Mouse (Mus musculus) limb, embryonic 15.5 days (tissue): ENCODE results near the gene Adgrl3. TPM values are rescaled to one million over a fixed set of nuclear protein-coding genes. Genes with fewer than 3 reads are reported as not detected.

Experiments
- ATAC-seq: fragments of 200-750 bp; cut with Nextera tagmentation; 2 replicates; pipeline ENCODE4 v1.8.0; 2017; ENCODE audit warnings: low read depth, moderate TSS enrichment; ENCODE audit not compliant: insufficient number of reproducible peaks, low FRiP score, low TSS enrichment
- H3K27ac ChIP-seq: fragments of 300-500 bp; sonication (generic); 2 replicates; pipeline ENCODE4 v1.5.1; 2015; ENCODE audit warnings: moderate library complexity, mild to moderate bottlenecking, inconsistent platforms
- H3K27me3 ChIP-seq: fragments of 300-500 bp; sonication (generic); 2 replicates; pipeline ENCODE4 v1.6.1; 2015; ENCODE audit warnings: inconsistent platforms
- H3K36me3 ChIP-seq: fragments of 300-500 bp; sonication (generic); 2 replicates; pipeline ENCODE4 v1.6.1; 2015; ENCODE audit warnings: inconsistent platforms
- H3K4me1 ChIP-seq: fragments of 300-500 bp; sonication (generic); 2 replicates; pipeline ENCODE4 v1.6.1; 2015; ENCODE audit warnings: inconsistent platforms
- H3K4me2 ChIP-seq: fragments of 300-500 bp; sonication (generic); 2 replicates; pipeline ENCODE4 v1.6.1; 2015; ENCODE audit warnings: mild to moderate bottlenecking, inconsistent platforms
- H3K4me3 ChIP-seq: fragments of 300-500 bp; sonication (generic); 2 replicates; pipeline ENCODE4 v1.5.1; 2015; ENCODE audit warnings: mild to moderate bottlenecking, inconsistent platforms
- H3K9ac ChIP-seq: fragments of 300-500 bp; sonication (generic); 2 replicates; pipeline ENCODE4 v1.6.1; 2015; ENCODE audit warnings: inconsistent platforms
- H3K9me3 ChIP-seq: fragments of 300-500 bp; sonication (generic); 2 replicates; pipeline ENCODE4 v1.6.1; 2016; ENCODE audit warnings: inconsistent platforms
- WGBS: fragments of 180-500 bp; shearing (Covaris S2); methylation state at CpG from one replicate; pipeline ENCODE4 v1.1.7; 2015; 5-methylcytosine and 5-hydroxymethylcytosine counted together
- polyA plus RNA-seq: library from polyadenylated mRNA; unstranded; fragments of >200 nt; fragmentation: Nextera tagmentation; extraction: Ambion mirVana; gene quantifications from 2 replicates; pipeline ENCODE4 v1.2.1, GENCODE M21; 2015

The Adgrl3 gene
- polyA plus RNA-seq, 1 experiment from 2014 or later: 32.4 TPM

DNA sequence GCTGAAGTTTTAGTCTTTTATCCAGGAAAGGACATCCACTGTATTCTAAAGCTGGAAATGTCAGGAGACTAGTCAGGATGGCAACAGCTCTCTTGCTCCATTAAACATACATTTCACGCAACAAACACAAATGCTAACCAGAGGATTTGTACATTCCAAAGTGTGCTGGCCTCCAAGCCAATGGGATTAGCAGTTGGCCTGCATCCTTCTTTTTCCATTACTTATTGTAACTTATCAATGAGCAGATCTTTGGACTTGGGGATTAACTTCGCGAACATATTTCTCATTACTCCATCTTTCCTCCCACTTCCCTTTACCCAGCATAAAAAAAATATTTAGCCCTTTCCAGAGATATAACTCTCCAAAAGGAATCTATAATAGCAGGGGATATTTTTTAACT is 732.5 kb downstream of the Adgrl3 start:
- no peaks in the 10 kb centered on the region for H3K9me3 ChIP-seq
- WGBS: 83% methylated on average over 3 of the region's 3 CpGs
- no peak overlapping the region for H3K9ac ChIP-seq
- no peak overlapping the region for H3K4me2 ChIP-seq
- no peaks in the 10 kb centered on the region for H3K36me3 ChIP-seq
- ATAC-seq: no peak
- no peak overlapping the region for H3K27ac ChIP-seq
- no peaks in the 10 kb centered on the region for H3K4me1 ChIP-seq
- H3K4me3 ChIP-seq: no peak overlapping the region
- no peaks in the 10 kb centered on the region for H3K27me3 ChIP-seq

DNA sequence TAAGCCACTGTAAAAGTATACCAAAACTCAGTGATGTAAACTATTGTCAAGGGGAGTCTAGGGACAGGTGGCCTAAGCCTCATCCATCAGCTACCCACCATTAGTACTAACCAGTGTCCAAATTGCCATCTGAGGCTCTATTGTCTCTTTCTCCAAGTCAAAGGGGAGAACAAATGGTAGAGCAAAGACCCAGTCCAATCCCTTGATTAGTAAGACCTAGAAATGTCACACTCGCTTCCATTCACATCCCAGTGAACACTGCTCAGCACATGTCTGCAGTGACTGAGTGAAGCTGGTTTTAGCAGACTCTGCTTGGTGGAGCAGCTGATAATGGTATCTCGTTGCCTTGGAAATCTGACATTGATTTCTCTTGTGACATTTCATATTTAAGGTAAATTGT is 735.8 kb downstream of the Adgrl3 start:
- Histone ChIP-seq H3K9me3 (no peaks in the 10 kb centered on the region), H3K27me3 (no peaks in the 10 kb centered on the region), H3K27ac (no peak overlapping the region), H3K9ac (no peak overlapping the region), H3K4me3 (no peak overlapping the region), H3K36me3 (no peaks in the 10 kb centered on the region), H3K4me2 (no peak overlapping the region), H3K4me1 (no peaks in the 10 kb centered on the region)
- ATAC-seq: no peak
- 88% methylated on average over 2 of the region's 2 CpGs for WGBS

DNA sequence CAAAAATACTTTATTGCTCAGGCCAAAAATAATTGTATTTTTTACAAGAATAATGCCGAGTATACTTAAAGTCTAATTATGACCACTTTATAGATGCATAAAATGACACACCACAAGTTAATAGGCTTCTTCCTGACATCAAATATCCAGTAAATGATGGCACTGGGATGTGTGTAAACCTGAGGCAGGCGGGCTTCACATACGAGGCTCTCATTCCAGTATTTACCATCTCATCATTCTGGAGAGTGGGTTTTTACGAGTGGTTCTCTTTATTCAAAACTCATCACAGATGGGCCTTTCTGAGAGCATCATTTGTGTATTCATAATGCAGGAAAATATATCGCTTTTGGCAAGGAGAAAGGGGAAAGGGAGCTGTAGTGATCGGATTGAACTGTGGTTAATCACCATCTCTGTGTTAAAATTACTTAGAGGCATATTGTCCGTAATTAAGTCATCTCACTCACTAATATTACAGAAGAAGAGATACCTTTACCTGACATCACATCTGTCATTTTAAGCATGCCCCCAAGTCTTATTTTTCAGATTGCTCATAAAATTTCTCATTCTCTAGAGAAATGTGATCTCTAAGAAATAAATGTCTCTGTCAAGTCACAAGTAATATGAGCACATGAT is 737.3 kb downstream of the Adgrl3 start:
- no peaks in the 10 kb centered on the region for H3K4me1 ChIP-seq
- H3K9ac ChIP-seq: no peak overlapping the region
- WGBS: 56% methylated on average over 7 of the region's 7 CpGs
- no peak overlapping the region for H3K4me3 ChIP-seq
- no peak for ATAC-seq
- H3K27ac ChIP-seq: no peak overlapping the region
- H3K27me3 ChIP-seq: no peaks in the 10 kb centered on the region
- H3K4me2 ChIP-seq: no peak overlapping the region
- H3K9me3 ChIP-seq: no peaks in the 10 kb centered on the region
- no peaks in the 10 kb centered on the region for H3K36me3 ChIP-seq

- Histone ChIP-seq H3K9ac (no peak overlapping the region), H3K27me3 (no peaks in the 10 kb centered on the region), H3K9me3 (no peaks in the 10 kb centered on the region), H3K4me2 (no peak overlapping the region), H3K36me3 (no peaks in the 10 kb centered on the region), H3K4me1 (no peaks in the 10 kb centered on the region), H3K4me3 (no peak overlapping the region), H3K27ac (no peak overlapping the region)
- no peak for ATAC-seq
- 63% methylated on average over 5 of the region's 5 CpGs for WGBS
Observed at GRCm38 (mm10) chr5:81776234-81776633, 756.3 kb downstream of the Adgrl3 start.

DNA sequence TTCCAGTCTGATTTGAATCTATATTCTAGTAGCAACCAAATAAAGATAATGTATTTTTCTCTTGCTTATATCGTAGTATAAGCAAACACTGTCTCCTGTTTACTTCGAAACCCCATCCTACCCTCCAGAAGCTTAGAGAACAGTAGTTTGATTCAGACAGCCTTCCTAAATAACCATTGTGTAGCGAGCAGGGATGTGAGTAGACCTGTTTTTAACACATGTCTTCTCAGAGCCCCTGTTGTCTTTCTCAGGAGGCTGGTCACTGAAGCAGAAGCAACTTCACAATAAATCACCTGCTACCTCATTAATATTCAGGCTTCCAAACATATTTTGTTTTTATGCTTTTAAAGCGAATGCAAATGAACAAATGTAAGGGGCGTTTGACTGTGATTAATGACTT is 756.8 kb downstream of the Adgrl3 start:
- no peak for ATAC-seq

DNA sequence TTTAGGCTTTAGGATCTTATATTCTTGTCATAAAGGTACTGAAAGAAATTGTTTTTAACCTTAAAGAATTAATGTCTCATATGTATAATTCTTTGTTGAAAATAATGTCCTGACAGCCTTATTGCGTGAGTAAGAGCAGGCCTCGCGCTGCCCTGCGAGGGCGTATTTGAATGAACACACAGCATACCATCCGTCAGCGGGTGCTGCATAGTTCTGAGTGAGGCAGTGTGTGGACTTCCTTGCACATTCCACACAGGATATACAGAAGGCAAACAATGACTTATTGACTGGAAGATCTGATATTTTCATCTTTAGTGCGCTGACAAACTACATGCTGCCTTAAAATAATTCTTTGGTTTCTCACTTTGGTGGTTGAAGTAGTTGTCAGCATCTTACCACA is 764.8 kb downstream of the Adgrl3 start:
- Histone ChIP-seq H3K4me3 (no peak overlapping the region), H3K27ac (no peak overlapping the region), H3K4me1 (no peaks in the 10 kb centered on the region), H3K4me2 (no peak overlapping the region), H3K9ac (no peak overlapping the region), H3K9me3 (no peaks in the 10 kb centered on the region), H3K27me3 (no peaks in the 10 kb centered on the region), H3K36me3 (no peaks in the 10 kb centered on the region)
- no peak for ATAC-seq
- WGBS: 81% methylated on average over 8 of the region's 8 CpGs

More for the DNA sequence above, 756.8 kb downstream of the Adgrl3 start:
- Histone ChIP-seq H3K4me3 (no peak overlapping the region), H3K27me3 (no peaks in the 10 kb centered on the region), H3K9me3 (no peaks in the 10 kb centered on the region), H3K27ac (no peak overlapping the region), H3K36me3 (no peaks in the 10 kb centered on the region), H3K9ac (no peak overlapping the region), H3K4me1 (no peaks in the 10 kb centered on the region), H3K4me2 (no peak overlapping the region)
- WGBS: 77% methylated on average over 5 of the region's 5 CpGs

GRCm38 (mm10) chr5:81790710-81791109 is 770.8 kb downstream of the Adgrl3 start:
- Histone ChIP-seq H3K27me3 (no peaks in the 10 kb centered on the region), H3K9ac (no peak overlapping the region), H3K9me3 (no peaks in the 10 kb centered on the region), H3K4me1 (no peaks in the 10 kb centered on the region), H3K4me3 (no peak overlapping the region), H3K27ac (no peak overlapping the region), H3K4me2 (no peak overlapping the region), H3K36me3 (peaks cover 9% of the 10 kb centered on the region)
- 80% methylated on average over 1 of the region's 1 CpGs for WGBS
- ATAC-seq: no peak

DNA sequence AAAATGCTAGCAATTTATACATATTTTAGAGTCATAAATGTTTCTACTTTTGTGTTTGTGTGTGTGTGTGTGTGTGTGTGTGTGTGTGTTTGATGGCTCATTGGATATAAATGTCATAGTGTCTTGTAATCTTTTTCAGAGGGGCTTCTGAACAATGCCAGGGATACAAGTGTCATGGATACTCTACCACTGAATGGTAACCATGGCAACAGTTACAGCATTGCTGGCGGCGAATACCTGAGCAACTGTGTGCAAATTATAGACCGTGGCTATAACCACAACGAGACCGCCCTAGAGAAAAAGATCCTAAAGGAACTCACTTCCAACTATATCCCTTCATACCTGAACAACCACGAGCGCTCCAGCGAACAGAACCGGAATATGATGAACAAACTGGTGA is 774.2 kb downstream of the Adgrl3 start:
- Histone ChIP-seq H3K9ac (no peak overlapping the region), H3K36me3 (peaks cover 9% of the 10 kb centered on the region), H3K4me1 (no peaks in the 10 kb centered on the region), H3K9me3 (no peaks in the 10 kb centered on the region), H3K4me3 (no peak overlapping the region), H3K27ac (no peak overlapping the region), H3K27me3 (no peaks in the 10 kb centered on the region), H3K4me2 (no peak overlapping the region)
- ATAC-seq: no peak
- 94% methylated on average over 9 of the region's 9 CpGs for WGBS

DNA sequence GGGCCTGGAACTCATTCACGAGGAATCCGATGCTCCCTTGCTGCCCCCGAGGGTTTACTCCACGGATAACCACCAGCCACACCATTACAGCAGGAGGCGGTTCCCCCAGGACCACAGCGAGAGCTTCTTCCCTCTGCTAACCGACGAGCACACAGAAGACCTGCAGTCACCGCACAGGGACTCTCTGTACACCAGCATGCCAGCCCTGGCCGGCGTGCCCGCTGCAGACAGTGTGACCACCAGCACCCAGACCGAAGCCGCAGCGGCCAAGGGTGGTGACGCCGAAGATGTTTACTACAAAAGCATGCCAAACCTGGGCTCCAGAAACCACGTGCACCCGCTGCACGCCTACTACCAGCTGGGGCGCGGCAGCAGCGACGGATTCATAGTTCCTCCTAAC is 774.7 kb downstream of the Adgrl3 start:
- peaks cover 9% of the 10 kb centered on the region for H3K36me3 ChIP-seq
- ATAC-seq: no peak
- H3K9me3 ChIP-seq: no peaks in the 10 kb centered on the region
- 92% methylated on average over 24 of the region's 24 CpGs for WGBS
- no peak overlapping the region for H3K4me2 ChIP-seq
- no peaks in the 10 kb centered on the region for H3K27me3 ChIP-seq
- H3K4me1 ChIP-seq: no peaks in the 10 kb centered on the region
- H3K4me3 ChIP-seq: no peak overlapping the region
- no peak overlapping the region for H3K27ac ChIP-seq
- no peak overlapping the region for H3K9ac ChIP-seq

- Histone ChIP-seq H3K4me1 (no peaks in the 10 kb centered on the region), H3K27ac (no peak overlapping the region), H3K4me2 (no peak overlapping the region), H3K9ac (no peak overlapping the region), H3K9me3 (no peaks in the 10 kb centered on the region), H3K4me3 (no peak overlapping the region), H3K27me3 (no peaks in the 10 kb centered on the region), H3K36me3 (peaks cover 9% of the 10 kb centered on the region)
- no peak for ATAC-seq
- 71% methylated on average over 4 of the region's 4 CpGs for WGBS
Observed at GRCm38 (mm10) chr5:81796128-81796527, 776.2 kb downstream of the Adgrl3 start.

- ATAC-seq: no peak
- Histone ChIP-seq H3K27me3 (no peaks in the 10 kb centered on the region), H3K4me1 (no peaks in the 10 kb centered on the region), H3K27ac (no peak overlapping the region), H3K9ac (no peak overlapping the region), H3K36me3 (no peaks in the 10 kb centered on the region), H3K4me3 (no peak overlapping the region), H3K4me2 (no peak overlapping the region), H3K9me3 (no peaks in the 10 kb centered on the region)
- 79% methylated on average over 5 of the region's 5 CpGs for WGBS
Observed at GRCm38 (mm10) chr5:81810966-81811365, 791.0 kb downstream of the Adgrl3 start.

- no peak overlapping the region for H3K4me2 ChIP-seq
- H3K27me3 ChIP-seq: no peaks in the 10 kb centered on the region
- ATAC-seq: no peak
- 74% methylated on average over 1 of the region's 1 CpGs for WGBS
- H3K9ac ChIP-seq: no peak overlapping the region
- H3K4me1 ChIP-seq: no peaks in the 10 kb centered on the region
- no peak overlapping the region for H3K27ac ChIP-seq
- no peak overlapping the region for H3K4me3 ChIP-seq
- H3K9me3 ChIP-seq: no peaks in the 10 kb centered on the region
- H3K36me3 ChIP-seq: no peaks in the 10 kb centered on the region
Observed at GRCm38 (mm10) chr5:81832076-81832475, 812.1 kb downstream of the Adgrl3 start.

- no peak for ATAC-seq
- H3K4me2 ChIP-seq: no peak overlapping the region
- no peaks in the 10 kb centered on the region for H3K36me3 ChIP-seq
- H3K9me3 ChIP-seq: no peaks in the 10 kb centered on the region
- no peak overlapping the region for H3K4me3 ChIP-seq
- H3K9ac ChIP-seq: no peak overlapping the region
- WGBS: 15% methylated on average over 2 of the region's 2 CpGs
- no peaks in the 10 kb centered on the region for H3K27me3 ChIP-seq
- no peaks in the 10 kb centered on the region for H3K4me1 ChIP-seq
- H3K27ac ChIP-seq: no peak overlapping the region
Observed at GRCm38 (mm10) chr5:81832679-81833078, 812.7 kb downstream of the Adgrl3 start.
